10 mouse cellular contexts compared by ENCODE assay signal in genomic region chr12:79895324-79895723, GRCm38 (mm10).
DNase-seq lines count a peak whose midpoint lies in the region; ATAC-seq and TF ChIP-seq lines count a peak whose summit lies in the region.
"Had no signal": no experiment of that assay in that cellular context is flagged by ENCODE, and none has a peak within 500 bp of the region (broad histone marks: within the 10 kb centered on the region; RNA-seq: fewer than 3 reads in every experiment).

No protein-coding gene starts in this region.

- TF ChIP-seq CTCF in stomach, postnatal 0 days (IDR thresholded peaks at IDR 0.05; ENCODE audit: low read depth), result no peak

- 0 out of 2 replicates have a peak overlapping the region, but pooled peaks have one; percentile 30 for H3K27ac ChIP-seq in embryonic facial prominence, embryonic 12.5 days
- H3K27ac ChIP-seq in embryonic facial prominence, embryonic 10.5 days (replicated peaks), result no peak overlapping the region
- peak overlapping the region; percentile 21; the same call in 1 of the 2 replicates for H3K27ac ChIP-seq in stomach, embryonic 14.5 days (ENCODE audit: low read length)
- no peak overlapping the region for H3K27ac ChIP-seq in stomach, postnatal 0 days (replicated peaks)

- 41% methylated on average over 7 of the region's 7 CpGs for WGBS in embryonic facial prominence, embryonic 12.5 days
- WGBS in embryonic facial prominence, embryonic 10.5 days, result 51% methylated on average over 7 of the region's 7 CpGs
- 77% methylated on average over 7 of the region's 7 CpGs for WGBS in stomach, embryonic 14.5 days
- 71% methylated on average over 7 of the region's 7 CpGs for WGBS in stomach, postnatal 0 days

- H3K9ac ChIP-seq in embryonic facial prominence, embryonic 12.5 days, result no peak overlapping the region
- no peak overlapping the region for H3K9ac ChIP-seq in stomach, embryonic 14.5 days (replicated peaks; ENCODE audit: low read depth, low read length)
- H3K9ac ChIP-seq in stomach, postnatal 0 days (ENCODE audit: low read length), result no peak overlapping the region
- H3K9ac ChIP-seq: limb, embryonic 15.5 days had no signal

- ATAC-seq in embryonic facial prominence, embryonic 12.5 days (ENCODE audit: insufficient number of reproducible peaks, insufficient read depth, low FRiP score, low TSS enrichment), result no peak
- no peak for ATAC-seq in stomach, embryonic 14.5 days (ENCODE audit: insufficient number of reproducible peaks, insufficient read depth, low FRiP score, low read depth)
- no peak for ATAC-seq in stomach, postnatal 0 days (ENCODE audit: low FRiP score, low TSS enrichment)
- no peak for ATAC-seq in inflammation-experienced regulatory T-cells, adult 6 months

- no peak for TF ChIP-seq EP300 in stomach, postnatal 0 days (optimal IDR thresholded peaks at IDR 0.05)

- DNase-seq in embryonic facial prominence, embryonic 10.5 days (ENCODE audit: low spot score), result no peak
- DNase-seq in kidney, adult 11 months, result peak; percentile 30
- DNase-seq in kidney, postnatal 4 days, result no peak
- no peak for DNase-seq in stomach, postnatal 0 days (ENCODE audit: low spot score)
- DNase-seq in frontal cortex, postnatal 36 days (ENCODE audit: low spot score in 2 of 2), result no peak
- DNase-seq: cerebellum, adult 9-10 months had no signal

- H3K4me2 ChIP-seq in embryonic facial prominence, embryonic 12.5 days (replicated peaks), result no peak overlapping the region
- no peak overlapping the region for H3K4me2 ChIP-seq in stomach, embryonic 14.5 days (replicated peaks; ENCODE audit: low read depth, low read length)
- H3K4me2 ChIP-seq in stomach, postnatal 0 days (replicated peaks; ENCODE audit: low read depth), result no peak overlapping the region
- H3K4me2 ChIP-seq: limb, embryonic 15.5 days had no signal

- H3K4me1 ChIP-seq in embryonic facial prominence, embryonic 12.5 days, result peaks cover 42% of the 10 kb centered on the region
- H3K4me1 ChIP-seq in embryonic facial prominence, embryonic 10.5 days, result peaks cover 56% of the 10 kb centered on the region
- H3K4me1 ChIP-seq in stomach, embryonic 14.5 days (ENCODE audit: control insufficient read depth, insufficient read depth, low read length), result peaks cover 29% of the 10 kb centered on the region
- peaks cover 11% of the 10 kb centered on the region for H3K4me1 ChIP-seq in stomach, postnatal 0 days (replicated peaks; ENCODE audit: control insufficient read depth, insufficient read depth)

- no peaks in the 10 kb centered on the region for H3K9me3 ChIP-seq in embryonic facial prominence, embryonic 12.5 days
- H3K9me3 ChIP-seq in embryonic facial prominence, embryonic 10.5 days, result 0 out of 2 replicates have a peak, but pooled peaks cover 6% of the 10 kb centered on the region
- peaks cover 6% of the 10 kb centered on the region; the same call in 1 of the 2 replicates for H3K9me3 ChIP-seq in stomach, embryonic 14.5 days (ENCODE audit: control insufficient read depth, low read depth, low read length)
- H3K9me3 ChIP-seq in stomach, postnatal 0 days (ENCODE audit: control insufficient read depth, low read length), result no peaks in the 10 kb centered on the region
- H3K9me3 ChIP-seq: limb, embryonic 15.5 days had no signal

- no peak overlapping the region for H3K4me3 ChIP-seq in embryonic facial prominence, embryonic 12.5 days
- no peak overlapping the region for H3K4me3 ChIP-seq in embryonic facial prominence, embryonic 10.5 days
- H3K4me3 ChIP-seq in stomach, embryonic 14.5 days (ENCODE audit: low read depth, low read length), result no peak overlapping the region
- no peak overlapping the region for H3K4me3 ChIP-seq in stomach, postnatal 0 days (ENCODE audit: low read depth, low read length)
- H3K4me3 ChIP-seq: limb, embryonic 15.5 days had no signal

- H3K36me3 ChIP-seq in embryonic facial prominence, embryonic 12.5 days, result no peaks in the 10 kb centered on the region
- H3K36me3 ChIP-seq in embryonic facial prominence, embryonic 10.5 days (replicated peaks), result 0 out of 2 replicates have a peak, but pooled peaks cover 4% of the 10 kb centered on the region
- H3K36me3 ChIP-seq in stomach, embryonic 14.5 days (ENCODE audit: control insufficient read depth, insufficient read depth, low read length), result no peaks in the 10 kb centered on the region
- no peaks in the 10 kb centered on the region for H3K36me3 ChIP-seq in stomach, postnatal 0 days (ENCODE audit: control insufficient read depth, insufficient read depth, low read length)
- H3K36me3 ChIP-seq: limb, embryonic 15.5 days had no signal

- no peaks in the 10 kb centered on the region for H3K27me3 ChIP-seq in embryonic facial prominence, embryonic 12.5 days
- H3K27me3 ChIP-seq in embryonic facial prominence, embryonic 10.5 days (replicated peaks; ENCODE audit: low read depth, poor library complexity, severe bottlenecking), result peaks cover 15% of the 10 kb centered on the region; the same call in 1 of the 2 replicates
- no peaks in the 10 kb centered on the region for H3K27me3 ChIP-seq in stomach, embryonic 14.5 days (ENCODE audit: control insufficient read depth, insufficient read depth, low read length)
- H3K27me3 ChIP-seq in stomach, postnatal 0 days (ENCODE audit: control insufficient read depth, insufficient read depth, low read length), result no peaks in the 10 kb centered on the region
- H3K27me3 ChIP-seq: limb, embryonic 15.5 days had no signal

Comparison
In these comparisons a context has a peak if more than half of its experiments do, and no peak if none do; other contexts are left out.
1. H3K27ac ChIP-seq: peak in embryonic facial prominence, embryonic 12.5 days (single experiment) and stomach, embryonic 14.5 days (single experiment); none in embryonic facial prominence, embryonic 10.5 days (single experiment) and stomach, postnatal 0 days (single experiment).